Mouse (Mus musculus): ENCODE measurements around the gene Cald1.

Cald1 gene

GRCm38 (mm10) chr6:34664749-34665148 lies 66.4 kb downstream of the Cald1 start:
- DNase-seq (ENCODE audit: low read depth, low spot score): no peak

- no peak for DNase-seq (ENCODE audit: low read depth, low spot score)
These were observed 70.5 kb downstream of the Cald1 start for GRCm38 (mm10) chr6:34668739-34669254.

- no peak for DNase-seq (ENCODE audit: low read depth, low spot score)
These were observed 73.1 kb downstream of the Cald1 start for GRCm38 (mm10) chr6:34671355-34671754.

GRCm38 (mm10) chr6:34674416-34674815 lies 76.1 kb downstream of the Cald1 start:
- no peak for DNase-seq (ENCODE audit: low read depth, low spot score)

- DNase-seq (ENCODE audit: low read depth, low spot score): no peak
These were observed 76.6 kb downstream of the Cald1 start for GRCm38 (mm10) chr6:34674897-34675296.

- no peak for DNase-seq (ENCODE audit: low read depth, low spot score)
These were observed 83.8 kb downstream of the Cald1 start for GRCm38 (mm10) chr6:34682126-34682525.

GRCm38 (mm10) chr6:34684886-34685285 lies 86.6 kb downstream of the Cald1 start:
- no peak for DNase-seq (ENCODE audit: low read depth, low spot score)

GRCm38 (mm10) chr6:34688971-34689370 lies 90.7 kb downstream of the Cald1 start:
- DNase-seq (ENCODE audit: low read depth, low spot score): no peak

- no peak for DNase-seq (ENCODE audit: low read depth, low spot score)
These were observed 93.1 kb downstream of the Cald1 start for GRCm38 (mm10) chr6:34691416-34691815.

- no peak for DNase-seq (ENCODE audit: low read depth, low spot score)
These were observed 95.8 kb downstream of the Cald1 start for GRCm38 (mm10) chr6:34694096-34694495.

GRCm38 (mm10) chr6:34703421-34704120 lies 105.3 kb downstream of the Cald1 start:
- no peak for DNase-seq (ENCODE audit: low read depth, low spot score)

- DNase-seq (ENCODE audit: low read depth, low spot score): no peak
These were observed 109.2 kb downstream of the Cald1 start for GRCm38 (mm10) chr6:34707521-34707920.

- DNase-seq (ENCODE audit: low read depth, low spot score): peak; percentile 55
These were observed 110.5 kb downstream of the Cald1 start for GRCm38 (mm10) chr6:34708650-34709265.

- peak; percentile 88 for DNase-seq (ENCODE audit: low read depth, low spot score)
These were observed 111.0 kb downstream of the Cald1 start for GRCm38 (mm10) chr6:34709289-34709688.

GRCm38 (mm10) chr6:34709946-34710682 lies 111.8 kb downstream of the Cald1 start:
- DNase-seq (ENCODE audit: low read depth, low spot score): peak; percentile 61

- no peak for DNase-seq (ENCODE audit: low read depth, low spot score)
These were observed 112.5 kb downstream of the Cald1 start for GRCm38 (mm10) chr6:34710848-34711247.

- no peak for DNase-seq (ENCODE audit: low read depth, low spot score)
These were observed 113.3 kb downstream of the Cald1 start for GRCm38 (mm10) chr6:34711620-34712019.

GRCm38 (mm10) chr6:34713169-34713568 lies 114.9 kb downstream of the Cald1 start:
- no peak for DNase-seq (ENCODE audit: low read depth, low spot score)

- DNase-seq (ENCODE audit: low read depth, low spot score): no peak
These were observed 115.5 kb downstream of the Cald1 start for GRCm38 (mm10) chr6:34713777-34714176.

GRCm38 (mm10) chr6:34714612-34715011 lies 116.3 kb downstream of the Cald1 start:
- no peak for DNase-seq (ENCODE audit: low read depth, low spot score)

- DNase-seq (ENCODE audit: low read depth, low spot score): no peak
These were observed 118.0 kb downstream of the Cald1 start for GRCm38 (mm10) chr6:34716206-34716887.
